In genomic region chr4:133929278-133929670, GRCm38 (mm10) we compare ENCODE assay signal across 8 mouse cellular contexts. TPM values are rescaled to one million over a fixed set of nuclear protein-coding genes. Genes with fewer than 3 reads are reported as not detected.
DNase-seq lines count a peak whose midpoint lies in the region; ATAC-seq and TF ChIP-seq lines count a peak whose summit lies in the region.

No protein-coding gene starts in this region.

- H3K9ac ChIP-seq in ES-Bruce4 (ENCODE audit: low read depth, poor library complexity, severe bottlenecking): peak overlapping the region; percentile 28; the same call in 1 of the 2 replicates

- DNase-seq in kidney, adult 2 months: peak; percentile 70
- peak; percentile 55 to 67 for DNase-seq in lung, adult 18-20 months
- DNase-seq in retina, postnatal 1 day: no peak
- no peak for DNase-seq in T-cell, adult 2 months (ENCODE audit: low spot score)

- TF ChIP-seq POLR2A in ES-Bruce4 (IDR thresholded peaks at IDR 0.05; ENCODE audit: insufficient read depth, low read length): no peak
- TF ChIP-seq POLR2A in bone marrow, adult 2 months (IDR thresholded peaks at IDR 0.05; ENCODE audit: borderline replicate concordance, control insufficient read depth, low read depth, low read length): no peak
- TF ChIP-seq POLR2A in kidney, adult 2 months (IDR thresholded peaks at IDR 0.05; ENCODE audit: low read depth, low read length): no peak

- no peaks in the 10 kb centered on the region for H3K4me1 ChIP-seq in ES-Bruce4 (ENCODE audit: control insufficient read depth, insufficient read depth, low read length)
- H3K4me1 ChIP-seq in bone marrow, adult 2 months (ENCODE audit: control insufficient read depth, insufficient read depth, low read length): peaks cover 3% of the 10 kb centered on the region
- H3K4me1 ChIP-seq in kidney, adult 2 months (ENCODE audit: control insufficient read depth, insufficient read depth, low read length): no peaks in the 10 kb centered on the region

- TF ChIP-seq EP300 in ES-Bruce4 (IDR thresholded peaks at IDR 0.05; ENCODE audit: insufficient read depth, low read depth, low read length): no peak

- no peaks in the 10 kb centered on the region for H3K36me3 ChIP-seq in ES-Bruce4 (ENCODE audit: control insufficient read depth, insufficient read depth, low read length, poor library complexity, severe bottlenecking)
- no peaks in the 10 kb centered on the region for H3K36me3 ChIP-seq in kidney, adult 2 months (ENCODE audit: control insufficient read depth, insufficient read depth, low read length)

- H3K9me3 ChIP-seq in ES-Bruce4 (replicated peaks; ENCODE audit: control insufficient read depth, insufficient read depth, low read length, poor library complexity, severe bottlenecking): no peaks in the 10 kb centered on the region

- H3K27me3 ChIP-seq in ES-Bruce4 (ENCODE audit: control insufficient read depth, insufficient read depth, low read length, poor library complexity, severe bottlenecking): no peaks in the 10 kb centered on the region
- no peaks in the 10 kb centered on the region for H3K27me3 ChIP-seq in kidney, adult 2 months (replicated peaks; ENCODE audit: control insufficient read depth, insufficient read depth, low read length)

- no peak for TF ChIP-seq CTCF in ES-Bruce4 (IDR thresholded peaks at IDR 0.05; ENCODE audit: low read depth, low read length)
- TF ChIP-seq CTCF in bone marrow, adult 2 months (IDR thresholded peaks at IDR 0.05; ENCODE audit: control insufficient read depth, insufficient read depth, low read length): no peak
- TF ChIP-seq CTCF in kidney, adult 2 months (conservative IDR thresholded peaks at IDR 0.05; ENCODE audit: insufficient read depth, insufficient read length, low read depth, low read length): no peak

- no peak overlapping the region for H3K4me3 ChIP-seq in ES-Bruce4 (ENCODE audit: low read depth, low read length)
- no peak overlapping the region for H3K4me3 ChIP-seq in bone marrow, adult 2 months (replicated peaks; ENCODE audit: control insufficient read depth, low read depth, low read length)
- no peak overlapping the region for H3K4me3 ChIP-seq in kidney, adult 2 months (ENCODE audit: insufficient read depth, low read depth, low read length)

- peak overlapping the region; percentile 33; the same call in 1 of the 2 replicates for H3K27ac ChIP-seq in ES-Bruce4 (ENCODE audit: insufficient read depth, low read length)
- H3K27ac ChIP-seq in bone marrow, adult 2 months (ENCODE audit: control insufficient read depth, insufficient read depth, low read depth, low read length, poor library complexity): 0 out of 2 replicates have a peak overlapping the region, but pooled peaks have one; percentile 44
- H3K27ac ChIP-seq in kidney, adult 2 months (ENCODE audit: insufficient read depth, low read depth, low read length): peak overlapping the region; percentile 48

- no peak for ATAC-seq in inflammation-experienced regulatory T-cells, adult 6 months
- no peak for ATAC-seq in activated CD4-positive, CD25-positive, alpha-beta regulatory T cell, adult 4 months

- WGBS in bone marrow, adult 2 months: 10% methylated on average over 7 of the region's 7 CpGs
- WGBS in kidney, adult 2 months: 10% methylated on average over 7 of the region's 7 CpGs

RNA-seq across cellular contexts. Expression of gene Hmgn2, which starts 39.2 kb away (rescaled TPM):
- 253 and 257 TPM in 2 replicates for polyA plus RNA-seq in ES-Bruce4 (2011; ENCODE audit: insufficient read depth, insufficient read length, low read depth, missing spikeins)
- 320 and 322 TPM in 2 replicates for polyA plus RNA-seq in bone marrow, adult 2 months (2011; ENCODE audit: insufficient read depth, insufficient read length, low replicate concordance, missing spikeins)
- 12.2 and 21.9 TPM in 2 replicates for polyA plus RNA-seq in kidney, adult 2 months (2012; rRNA removed)
- 100 to 1,000 TPM; 371 to 949 (median 420) TPM for polyA plus RNA-seq in inflammation-experienced regulatory T-cells, adult 6 months (2017; shearing (Covaris generic))
- polyA plus RNA-seq in activated CD4-positive, CD25-positive, alpha-beta regulatory T cell, adult 4 months (2017; shearing (Covaris generic)): 100 to 1,000 TPM; 478 to 642 TPM

RNA-seq across cellular contexts. Expression of gene Rps6ka1, which starts 41.7 kb away (rescaled TPM):
- polyA plus RNA-seq in ES-Bruce4 (2011; ENCODE audit: insufficient read depth, insufficient read length, low read depth, missing spikeins): 73.2 and 86.4 TPM in 2 replicates
- 36.1 and 79.3 TPM in 2 replicates for polyA plus RNA-seq in bone marrow, adult 2 months (2011; ENCODE audit: insufficient read depth, insufficient read length, low replicate concordance, missing spikeins)
- polyA plus RNA-seq in kidney, adult 2 months (2012; rRNA removed): 29.4 and 30.9 TPM in 2 replicates
- 100 to 1,000 TPM in 1 of 3 experiments, 10 to 100 TPM in 2; 88.8 to 145 (median 91.9) TPM for polyA plus RNA-seq in inflammation-experienced regulatory T-cells, adult 6 months (2017; shearing (Covaris generic))
- polyA plus RNA-seq in activated CD4-positive, CD25-positive, alpha-beta regulatory T cell, adult 4 months (2017; shearing (Covaris generic)): 100 to 1,000 TPM in 1 of 2 experiments, 10 to 100 TPM in 1; 96.5 to 113 TPM

Comparison
In these comparisons a context has a peak if more than half of its experiments do, and no peak if none do; other contexts are left out.
1. DNase-seq: peak in kidney, adult 2 months (single experiment) and lung, adult 18-20 months (2 of 2); none in retina, postnatal 1 day (single experiment) and T-cell, adult 2 months (single experiment).
2. RNA of gene Hmgn2, which starts 39.2 kb away (polyA plus RNA-seq): 478 to 642 TPM in activated CD4-positive, CD25-positive, alpha-beta regulatory T cell, adult 4 months, 371 to 949 TPM in inflammation-experienced regulatory T-cells, adult 6 months, 320 to 322 TPM in bone marrow, adult 2 months and 253 to 257 TPM in ES-Bruce4; 12.2 to 21.9 TPM in kidney, adult 2 months; every median in the first group is over 10 times any median in the second.
3. Peak in every context shown above with its lines, with median percentiles within 50 percentile points of each other: H3K27ac ChIP-seq.